Mouse (Mus musculus) ES-E14 (cell line): ENCODE measurements around the gene Foxs1. TPM values are rescaled to one million over a fixed set of nuclear protein-coding genes. Genes with fewer than 3 reads are reported as not detected.

Experiments used
- DNase-seq: peaks from one replicate; pipeline ENCODE4 v3.0.0-alpha.2; 2013; ENCODE audit warnings: low read depth, low spot score
- H3K27ac ChIP-seq: 2 replicates; pipeline ENCODE4 v1.5.1; 2012; ENCODE audit warnings: low read depth, mild to moderate bottlenecking, low read length, moderate library complexity, mixed read lengths; ENCODE audit not compliant: poor library complexity, insufficient read depth, severe bottlenecking
- H3K36me3 ChIP-seq: 2 replicates; pipeline ENCODE4 v1.6.1; 2012; ENCODE audit warnings: mild to moderate bottlenecking, low read length, moderate library complexity, mixed read lengths; ENCODE audit not compliant: control insufficient read depth, poor library complexity, insufficient read depth, severe bottlenecking
- H3K4me1 ChIP-seq, 2 experiments: fragments of 150-350 bp in 1 of 2; sonication (generic) in 1 of 2; 2 replicates each; pipeline ENCODE4 v1.6.1; 2012; ENCODE audit warnings: low read length in 2 of 2, mild to moderate bottlenecking in 1 of 2, mixed read lengths in 1 of 2; ENCODE audit not compliant: control insufficient read depth in 2 of 2, insufficient read depth in 2 of 2, poor library complexity in 1 of 2
- H3K4me3 ChIP-seq, 2 experiments: fragments of 150-350 bp in 1 of 2; sonication (generic) in 1 of 2; 2 replicates each; pipeline ENCODE4 v1.5.1; 2012; ENCODE audit warnings: low read length in 2 of 2, low read depth in 1 of 2, mild to moderate bottlenecking in 1 of 2, mixed read lengths in 1 of 2; ENCODE audit not compliant: insufficient read depth in 1 of 2, poor library complexity in 1 of 2, severe bottlenecking in 1 of 2
- H3K9ac ChIP-seq: 2 replicates; pipeline ENCODE4 v1.6.1; 2012; ENCODE audit warnings: low read depth, mild to moderate bottlenecking, low read length, mixed read lengths; ENCODE audit not compliant: poor library complexity, insufficient read depth, severe bottlenecking
- H3K9me3 ChIP-seq: fragments of 150-350 bp; sonication (generic); 2 replicates; pipeline ENCODE4 v1.6.1; 2012; ENCODE audit warnings: low read depth, mild to moderate bottlenecking, low read length; ENCODE audit not compliant: control insufficient read depth, insufficient read depth
- CHD2 ChIP-seq: IDR thresholded peaks from 2 replicates; pipeline ENCODE4 v1.6.1; 2014; ENCODE audit warnings: mild to moderate bottlenecking, low read depth, low read length, inconsistent platforms
- HCFC1 ChIP-seq: IDR thresholded peaks from 2 replicates; pipeline ENCODE4 v1.6.1; 2012; ENCODE audit warnings: low read length, inconsistent platforms, borderline replicate concordance; ENCODE audit not compliant: insufficient read depth
- MAFK ChIP-seq: IDR thresholded peaks from 2 replicates; pipeline ENCODE4 v1.6.1; 2014; ENCODE audit warnings: mild to moderate bottlenecking, low read depth, low read length, inconsistent platforms; ENCODE audit not compliant: insufficient read depth
- ZC3H11A ChIP-seq: IDR thresholded peaks from 2 replicates; pipeline ENCODE4 v1.6.1; 2012; ENCODE audit warnings: low read depth, mild to moderate bottlenecking, inconsistent platforms, low read length, borderline replicate concordance
- ZNF384 ChIP-seq: IDR thresholded peaks from 2 replicates; pipeline ENCODE4 v1.6.1; 2012; ENCODE audit warnings: low read depth, low read length, inconsistent platforms
- in situ Hi-C, 2 experiments: fragments of 600-800 bp; cut with MboI; formaldehyde crosslinking; loops; one replicate each; pipeline ENCODE4 v1.15.1; 2025; ENCODE audit warnings: low sequenced_read_pairs in 2 of 2, inconsistent platforms in 1 of 2; ENCODE audit not compliant: unreplicated experiment in 2 of 2
- total RNA-seq: library from RNA; depleted of rRNA; stranded (reverse); fragments of 300-350 nt; gene quantifications from 2 replicates; pipeline ENCODE4 v1.2.3, GENCODE M21; 2012; rRNA removed

Foxs1 gene
- total RNA-seq, result 0.36 TPM in 1 of 2 replicates, not detected in the other

DNA sequence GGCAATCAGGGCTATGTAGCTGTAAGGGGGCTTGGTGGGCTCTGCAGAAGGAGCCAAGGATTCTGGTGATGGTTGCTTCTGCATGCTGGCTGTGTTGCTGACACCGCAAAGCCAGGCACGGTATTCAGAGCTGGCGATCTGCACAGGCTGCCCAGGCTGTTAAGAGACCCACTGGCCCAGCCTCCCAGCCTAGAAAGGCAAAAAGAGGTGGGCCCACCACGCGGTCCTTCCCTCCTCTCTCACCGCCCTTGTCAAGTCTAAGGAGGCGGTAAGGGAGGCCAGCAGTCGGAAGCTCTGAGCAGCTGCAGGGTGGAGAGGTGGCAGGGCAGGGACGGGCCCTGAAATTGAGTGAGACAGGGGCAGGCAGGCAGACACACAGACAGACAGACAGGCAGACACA lies at the start of gene Foxs1:
Gene Foxs1, minus strand, starts transcription at position 161 of the 400 bp plus-strand sequence.
- DNase-seq, result no peak
- Histone ChIP-seq H3K9me3 (no peaks in the 10 kb centered on the region), H3K36me3 (no peaks in the 10 kb centered on the region), H3K4me1 (no peaks in the 10 kb centered on the region; a peak in 1 of 4 replicates), H3K27ac (no peak within 1 kb of the TSS), H3K4me3 (peak within 1 kb of the TSS; percentile 36 to 42; a peak in 2 of 4 replicates), H3K9ac (no peak within 1 kb of the TSS; the same call in 1 of the 2 replicates)
- in situ Hi-C loops, result no loop called here
- TF ChIP-seq MAFK (no peak), HCFC1 (no peak), ZNF384 (no peak), CHD2 (no peak), ZC3H11A (no peak)

DNA sequence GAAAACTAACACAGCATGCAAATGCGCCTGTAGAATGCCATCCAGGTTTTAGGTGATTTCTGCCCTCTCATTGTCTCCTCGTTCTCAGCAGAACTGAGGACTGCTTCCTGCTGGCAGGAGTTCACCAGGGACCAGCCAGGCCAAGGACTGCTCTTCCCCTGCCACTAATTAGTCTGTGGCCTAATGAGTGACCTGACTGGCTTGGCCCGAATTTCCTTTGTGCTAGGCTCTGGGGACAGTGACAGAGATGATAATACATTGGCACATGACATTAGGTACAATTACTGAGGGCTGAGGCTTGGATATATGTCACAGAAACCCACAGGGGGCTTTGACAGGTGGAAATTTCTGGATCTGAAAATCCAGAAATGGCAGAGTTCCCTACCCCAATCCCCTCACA lies 44.0 kb upstream of the Foxs1 start:
- DNase-seq, result no peak
- in situ Hi-C loops, result no loop called here
- Histone ChIP-seq H3K9ac (no peak overlapping the region), H3K27ac (no peak overlapping the region), H3K4me3 (no peak overlapping the region), H3K36me3 (no peaks in the 10 kb centered on the region), H3K4me1 (no peaks in the 10 kb centered on the region), H3K9me3 (no peaks in the 10 kb centered on the region)
- TF ChIP-seq CHD2 (no peak), MAFK (no peak), ZNF384 (no peak), HCFC1 (no peak), ZC3H11A (no peak)

DNA sequence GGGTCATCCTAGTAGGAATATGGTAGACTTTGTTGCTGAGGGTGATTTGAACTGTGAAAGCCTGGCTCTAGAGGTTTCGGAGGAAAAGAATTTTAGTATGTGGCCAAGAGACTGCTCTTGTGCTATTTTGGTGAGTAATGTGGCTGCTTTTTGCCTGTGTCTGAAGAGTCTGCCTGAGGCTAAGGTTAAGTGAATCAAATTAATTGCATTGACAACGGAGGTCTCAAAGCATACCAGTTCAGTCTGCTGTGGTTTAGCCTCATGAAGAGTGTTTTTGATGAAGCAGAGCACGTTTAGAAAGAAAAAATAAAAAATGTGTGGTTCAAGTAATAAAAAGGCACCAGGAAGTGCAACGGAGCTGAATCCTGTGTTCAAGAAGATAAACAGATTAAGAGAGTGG lies 32.5 kb upstream of the Foxs1 start:
- Histone ChIP-seq H3K4me3 (no peak overlapping the region), H3K9ac (no peak overlapping the region), H3K27ac (no peak overlapping the region), H3K36me3 (no peaks in the 10 kb centered on the region), H3K4me1 (no peaks in the 10 kb centered on the region; a peak in 1 of 4 replicates), H3K9me3 (no peaks in the 10 kb centered on the region)
- DNase-seq, result no peak
- in situ Hi-C loops, result no loop called here
- TF ChIP-seq CHD2 (no peak), HCFC1 (no peak), MAFK (no peak), ZNF384 (no peak), ZC3H11A (no peak)

DNA sequence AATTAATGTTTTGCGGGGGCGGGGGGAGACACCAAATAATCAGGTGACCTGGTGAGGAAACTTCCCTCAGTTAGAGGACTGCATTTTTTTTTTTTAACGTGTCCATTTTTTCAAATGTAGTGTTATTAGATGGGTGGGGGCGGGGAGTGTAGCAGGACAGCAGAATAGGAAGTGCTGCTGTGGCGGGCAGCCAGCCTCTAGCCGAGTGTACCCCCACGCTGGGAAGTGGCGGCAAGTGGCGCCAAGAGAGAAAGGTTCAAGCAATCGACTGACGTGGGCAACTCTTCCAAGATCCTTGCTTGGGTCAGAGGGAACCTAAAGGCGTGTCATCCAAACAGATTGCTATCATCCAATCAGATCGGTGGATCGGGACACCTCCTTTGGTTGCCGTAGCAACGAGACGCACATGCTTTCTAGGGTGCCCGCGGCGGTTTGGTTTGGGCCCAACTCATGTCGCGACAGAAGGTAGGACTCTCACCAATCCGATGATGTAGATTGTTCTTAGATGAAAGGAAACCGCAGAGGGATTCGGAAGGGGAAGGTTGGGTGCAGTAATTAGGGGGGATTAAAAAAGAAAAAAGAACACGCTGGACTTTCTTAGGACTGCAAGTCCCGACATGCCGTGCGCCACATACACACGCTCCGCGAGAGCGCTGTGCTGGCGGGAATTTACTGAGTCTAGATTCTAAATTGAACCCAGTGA lies 29.2 kb upstream of the Foxs1 start, which contains the start of gene Ttll9:
Gene Ttll9, plus strand, starts transcription at position 395 of the 703 bp plus-strand sequence.
- H3K9me3 ChIP-seq, result no peaks in the 10 kb centered on the region
- H3K4me1 ChIP-seq, result no peaks in the 10 kb centered on the region; a peak in 1 of 4 replicates
- peak within 1 kb of the TSS; percentile 51 for H3K9ac ChIP-seq
- peak; percentile 70 for DNase-seq
- TF ChIP-seq CHD2 (peak; percentile 75; the same call in 1 of the 2 replicates), MAFK (no peak), ZC3H11A (no peak), HCFC1 (peak; percentile 76), ZNF384 (no peak)
- H3K27ac ChIP-seq, result no peak within 1 kb of the TSS
- H3K4me3 ChIP-seq, result peak within 1 kb of the TSS; percentile 65 to 69
- in situ Hi-C loops, result no loop called here
- no peaks in the 10 kb centered on the region for H3K36me3 ChIP-seq
